Mouse (Mus musculus): ENCODE results near the gene Tctex1d2. TPM values are rescaled to one million over a fixed set of nuclear protein-coding genes. Genes with fewer than 3 reads are reported as not detected.
"Not testable (repeated sequence)": the region's sequence is repeated elsewhere in the genome, so short reads cannot be mapped to it uniquely, and the experiment has no call there.

Gene Tctex1d2
- total RNA-seq, 4 experiments from 2014 or later: 7.2 to 13.8 (median 9.2) TPM

- no peak for DNase-seq
These were observed 12.4 kb downstream of the Tctex1d2 start for GRCm38 (mm10) chr16:32431926-32432325.

GRCm38 (mm10) chr16:32433138-32433537 is 13.6 kb downstream of the Tctex1d2 start:
- no peak for DNase-seq

- DNase-seq: no peak
These were observed 14.6 kb downstream of the Tctex1d2 start for GRCm38 (mm10) chr16:32434066-32434465.

GRCm38 (mm10) chr16:32434691-32435090 is 15.2 kb downstream of the Tctex1d2 start:
- DNase-seq: no peak

GRCm38 (mm10) chr16:32436657-32437056 is 17.2 kb downstream of the Tctex1d2 start:
- no peak for DNase-seq

GRCm38 (mm10) chr16:32437266-32437665 is 17.8 kb downstream of the Tctex1d2 start:
- no peak for DNase-seq

GRCm38 (mm10) chr16:32441432-32441831 is 21.9 kb downstream of the Tctex1d2 start:
- no peak for DNase-seq

GRCm38 (mm10) chr16:32444615-32445014 is 25.1 kb downstream of the Tctex1d2 start:
- not testable (repeated sequence) for DNase-seq

- DNase-seq: no peak
These were observed 26.1 kb downstream of the Tctex1d2 start for GRCm38 (mm10) chr16:32445558-32445957.

GRCm38 (mm10) chr16:32446563-32447138 is 27.1 kb downstream of the Tctex1d2 start:
- DNase-seq: no peak

GRCm38 (mm10) chr16:32449665-32450064 is 30.2 kb downstream of the Tctex1d2 start:
- no peak for DNase-seq

GRCm38 (mm10) chr16:32450133-32450532 is 30.6 kb downstream of the Tctex1d2 start:
- DNase-seq: no peak

GRCm38 (mm10) chr16:32453102-32453501 is 33.6 kb downstream of the Tctex1d2 start:
- no peak for DNase-seq

- no peak for DNase-seq
These were observed 35.1 kb downstream of the Tctex1d2 start for GRCm38 (mm10) chr16:32454646-32455045.

- no peak for DNase-seq
These were observed 36.6 kb downstream of the Tctex1d2 start for GRCm38 (mm10) chr16:32456086-32456485.

- DNase-seq: no peak
These were observed 37.3 kb downstream of the Tctex1d2 start for GRCm38 (mm10) chr16:32456761-32457160.

GRCm38 (mm10) chr16:32457589-32458386 is 38.3 kb downstream of the Tctex1d2 start:
- peak; percentile 44 for DNase-seq

- no peak for DNase-seq
These were observed 41.0 kb downstream of the Tctex1d2 start for GRCm38 (mm10) chr16:32460518-32460917.

GRCm38 (mm10) chr16:32461713-32462112 is 42.2 kb downstream of the Tctex1d2 start:
- DNase-seq: no peak

- no peak for DNase-seq
These were observed 43.4 kb downstream of the Tctex1d2 start for GRCm38 (mm10) chr16:32462950-32463349.

- DNase-seq: no peak
These were observed 43.9 kb downstream of the Tctex1d2 start for GRCm38 (mm10) chr16:32463426-32463825.

- no peak for DNase-seq
These were observed 45.4 kb downstream of the Tctex1d2 start for GRCm38 (mm10) chr16:32464908-32465307.

GRCm38 (mm10) chr16:32468488-32468887 is 49.0 kb downstream of the Tctex1d2 start:
- no peak for DNase-seq
